Mouse (Mus musculus): ENCODE results near the gene Psg23.
"Not testable (repeated sequence)": the region's sequence is repeated elsewhere in the genome, so short reads cannot be mapped to it uniquely, and the experiment has no call there.

The Psg23 gene

GRCm38 (mm10) chr7:18616401-18616800 is at the start of gene Psg23:
Psg23 (minus strand) TSS chr7:18616501.
- DNase-seq (ENCODE audit: low read depth, low spot score): not testable (repeated sequence)

- DNase-seq (ENCODE audit: low read depth, low spot score): not testable (repeated sequence)
These were observed 40.3 kb upstream of the Psg23 start, which contains the start of gene Psg21 for GRCm38 (mm10) chr7:18656625-18657024. Psg21 (minus strand) TSS chr7:18656725.

- DNase-seq (ENCODE audit: low read depth, low spot score): not testable (repeated sequence)
These were observed 10.6 kb upstream of the Psg23 start for GRCm38 (mm10) chr7:18626921-18627320.

- DNase-seq (ENCODE audit: low read depth, low spot score): no peak
These were observed 49.1 kb downstream of the Psg23 start, which contains the start of gene Psg27 for GRCm38 (mm10) chr7:18567205-18567604. Psg27 (minus strand) TSS chr7:18567305.

- DNase-seq (ENCODE audit: low read depth, low spot score): no peak
These were observed 56.5 kb downstream of the Psg23 start for GRCm38 (mm10) chr7:18559850-18560249.

Measured in embryo, embryonic 11.5 days (tissue).